Mouse (Mus musculus) heart, postnatal 14 days (tissue): ENCODE results near the gene Slc16a12. TPM values are rescaled to one million over a fixed set of nuclear protein-coding genes. Genes with fewer than 3 reads are reported as not detected.

Source experiments
- DNase-seq, 2 experiments: peaks; one replicate each; pipeline ENCODE4 v3.0.0; 2021 to 2022
- intact Hi-C: fragments of 180-260 bp; cut with DNase I; formaldehyde crosslinking; loops from one replicate; pipeline ENCODE4 v1.15.1; 2025
- total RNA-seq, 2 experiments: library from RNA; stranded (reverse); gene quantifications; 2 replicates each; pipeline ENCODE4 v1.2.3; 2021

Slc16a12 gene
- total RNA-seq, 2 experiments from 2014 or later: 2.8 to 4.2 TPM

- DNase-seq: no peak
- intact Hi-C loops: no loop called here
Measured at GRCm38 (mm10) chr19:34731356-34731755, 15.7 kb downstream of the Slc16a12 start.

- no peak for DNase-seq
- intact Hi-C loops: no loop called here
Measured at GRCm38 (mm10) chr19:34730584-34730983, 16.5 kb downstream of the Slc16a12 start.

GRCm38 (mm10) chr19:34729505-34729904 lies 17.6 kb downstream of the Slc16a12 start:
- no peak for DNase-seq
- intact Hi-C loops: no loop called here

GRCm38 (mm10) chr19:34726254-34726962 lies 20.7 kb downstream of the Slc16a12 start:
- no peak for DNase-seq
- intact Hi-C loops: no loop called here

- intact Hi-C loops: no loop called here
- no peak for DNase-seq
Measured at GRCm38 (mm10) chr19:34725418-34725817, 21.7 kb downstream of the Slc16a12 start.

GRCm38 (mm10) chr19:34724598-34724997 lies 22.5 kb downstream of the Slc16a12 start:
- DNase-seq: no peak
- intact Hi-C loops: no loop called here

- no peak for DNase-seq
- intact Hi-C loops: no loop called here
Measured at GRCm38 (mm10) chr19:34722541-34722940, 24.5 kb downstream of the Slc16a12 start.

- no peak for DNase-seq
- intact Hi-C loops: no loop called here
Measured at GRCm38 (mm10) chr19:34720130-34720529, 27.0 kb downstream of the Slc16a12 start.

- intact Hi-C loops: no loop called here
Measured at GRCm38 (mm10) chr19:34718963-34719362, 28.1 kb downstream of the Slc16a12 start.

GRCm38 (mm10) chr19:34718478-34718877 lies 28.6 kb downstream of the Slc16a12 start:
- DNase-seq: no peak
- intact Hi-C loops: no loop called here

More at GRCm38 (mm10) chr19:34718963-34719362, 28.1 kb downstream of the Slc16a12 start:
- DNase-seq: no peak

- DNase-seq: no peak
- intact Hi-C loops: no loop called here
Measured at GRCm38 (mm10) chr19:34715895-34716294, 31.2 kb downstream of the Slc16a12 start.

GRCm38 (mm10) chr19:34714250-34714666 lies 32.8 kb downstream of the Slc16a12 start:
- DNase-seq: no peak
- intact Hi-C loops: no loop called here

GRCm38 (mm10) chr19:34712050-34712449 lies 35.0 kb downstream of the Slc16a12 start:
- intact Hi-C loops: no loop called here
- no peak for DNase-seq

GRCm38 (mm10) chr19:34708221-34708620 lies 38.9 kb downstream of the Slc16a12 start:
- no peak for DNase-seq
- intact Hi-C loops: no loop called here

GRCm38 (mm10) chr19:34707571-34707970 lies 39.5 kb downstream of the Slc16a12 start:
- intact Hi-C loops: no loop called here
- no peak for DNase-seq

- DNase-seq: no peak
- intact Hi-C loops: no loop called here
Measured at GRCm38 (mm10) chr19:34706261-34706660, 40.8 kb downstream of the Slc16a12 start.

- no peak for DNase-seq
- intact Hi-C loops: no loop called here
Measured at GRCm38 (mm10) chr19:34705141-34705540, 41.9 kb downstream of the Slc16a12 start.

- intact Hi-C loops: no loop called here
- DNase-seq: no peak
Measured at GRCm38 (mm10) chr19:34699300-34699699, 47.8 kb downstream of the Slc16a12 start.

- intact Hi-C loops: no loop called here
- no peak for DNase-seq
Measured at GRCm38 (mm10) chr19:34698852-34699251, 48.2 kb downstream of the Slc16a12 start.

GRCm38 (mm10) chr19:34698432-34698831 lies 48.7 kb downstream of the Slc16a12 start:
- intact Hi-C loops: no loop called here
- no peak for DNase-seq

GRCm38 (mm10) chr19:34697461-34697860 lies 49.6 kb downstream of the Slc16a12 start:
- intact Hi-C loops: no loop called here
- DNase-seq: no peak

- intact Hi-C loops: no loop called here
- DNase-seq: no peak
Measured at GRCm38 (mm10) chr19:34696352-34696986, 50.6 kb downstream of the Slc16a12 start.
